Mouse (Mus musculus): ENCODE data around the gene Nufip2. TPM values are rescaled to one million over a fixed set of nuclear protein-coding genes. Genes with fewer than 3 reads are reported as not detected.
"Not testable (repeated sequence)": the region's sequence is repeated elsewhere in the genome, so short reads cannot be mapped to it uniquely, and the experiment has no call there.

Nufip2 gene
- polyA plus RNA-seq, 1 experiment, result 139 TPM

- H3K9me3 ChIP-seq (replicated peaks; ENCODE audit: control insufficient read depth, insufficient read depth, low read length, poor library complexity, severe bottlenecking), result no peaks in the 10 kb centered on the region
Observed at GRCm38 (mm10) chr11:77659986-77660385, 26.0 kb upstream of the Nufip2 start.

GRCm38 (mm10) chr11:77663639-77664038, 22.3 kb upstream of the Nufip2 start:
- no peak overlapping the region for H3K9ac ChIP-seq (ENCODE audit: low read depth, poor library complexity, severe bottlenecking)
- H3K9me3 ChIP-seq (replicated peaks; ENCODE audit: control insufficient read depth, insufficient read depth, low read length, poor library complexity, severe bottlenecking), result no peaks in the 10 kb centered on the region
- H3K4me1 ChIP-seq (ENCODE audit: control insufficient read depth, insufficient read depth, low read length), result no peaks in the 10 kb centered on the region
- TF ChIP-seq CTCF (IDR thresholded peaks at IDR 0.05; ENCODE audit: low read depth, low read length) (no peak), EP300 (IDR thresholded peaks at IDR 0.05; ENCODE audit: insufficient read depth, low read depth, low read length) (no peak), POLR2A (IDR thresholded peaks at IDR 0.05; ENCODE audit: insufficient read depth, low read length) (no peak)
- H3K4me3 ChIP-seq (ENCODE audit: low read depth, low read length), result no peak overlapping the region
- no peaks in the 10 kb centered on the region for H3K27me3 ChIP-seq (ENCODE audit: control insufficient read depth, insufficient read depth, low read length, poor library complexity, severe bottlenecking)
- H3K36me3 ChIP-seq (ENCODE audit: control insufficient read depth, insufficient read depth, low read length, poor library complexity, severe bottlenecking), result no peaks in the 10 kb centered on the region
- H3K27ac ChIP-seq (ENCODE audit: insufficient read depth, low read length), result no peak overlapping the region

More at GRCm38 (mm10) chr11:77659986-77660385, 26.0 kb upstream of the Nufip2 start:
- Histone ChIP-seq H3K36me3 (ENCODE audit: control insufficient read depth, insufficient read depth, low read length, poor library complexity, severe bottlenecking) (no peaks in the 10 kb centered on the region), H3K27me3 (ENCODE audit: control insufficient read depth, insufficient read depth, low read length, poor library complexity, severe bottlenecking) (no peaks in the 10 kb centered on the region), H3K4me3 (ENCODE audit: low read depth, low read length) (no peak overlapping the region), H3K9ac (ENCODE audit: low read depth, poor library complexity, severe bottlenecking) (no peak overlapping the region), H3K4me1 (ENCODE audit: control insufficient read depth, insufficient read depth, low read length) (peaks cover 3% of the 10 kb centered on the region), H3K27ac (ENCODE audit: insufficient read depth, low read length) (no peak overlapping the region)
- no peak for TF ChIP-seq POLR2A (IDR thresholded peaks at IDR 0.05; ENCODE audit: insufficient read depth, low read length)
- no peak for TF ChIP-seq CTCF (IDR thresholded peaks at IDR 0.05; ENCODE audit: low read depth, low read length)
- no peak for TF ChIP-seq EP300 (IDR thresholded peaks at IDR 0.05; ENCODE audit: insufficient read depth, low read depth, low read length)

- Histone ChIP-seq H3K9me3 (replicated peaks; ENCODE audit: control insufficient read depth, insufficient read depth, low read length, poor library complexity, severe bottlenecking) (no peaks in the 10 kb centered on the region), H3K4me3 (ENCODE audit: low read depth, low read length) (no peak overlapping the region), H3K27me3 (ENCODE audit: control insufficient read depth, insufficient read depth, low read length, poor library complexity, severe bottlenecking) (no peaks in the 10 kb centered on the region), H3K36me3 (ENCODE audit: control insufficient read depth, insufficient read depth, low read length, poor library complexity, severe bottlenecking) (no peaks in the 10 kb centered on the region), H3K9ac (ENCODE audit: low read depth, poor library complexity, severe bottlenecking) (no peak overlapping the region), H3K27ac (ENCODE audit: insufficient read depth, low read length) (no peak overlapping the region), H3K4me1 (ENCODE audit: control insufficient read depth, insufficient read depth, low read length) (no peaks in the 10 kb centered on the region)
- TF ChIP-seq CTCF (IDR thresholded peaks at IDR 0.05; ENCODE audit: low read depth, low read length), result no peak
Observed at GRCm38 (mm10) chr11:77664046-77664445, 21.9 kb upstream of the Nufip2 start.

GRCm38 (mm10) chr11:77665384-77665783, 20.6 kb upstream of the Nufip2 start:
- H3K9ac ChIP-seq (ENCODE audit: low read depth, poor library complexity, severe bottlenecking); H3K27ac ChIP-seq (ENCODE audit: insufficient read depth, low read length); H3K9me3 ChIP-seq (replicated peaks; ENCODE audit: control insufficient read depth, insufficient read depth, low read length, poor library complexity, severe bottlenecking); H3K27me3 ChIP-seq (ENCODE audit: control insufficient read depth, insufficient read depth, low read length, poor library complexity, severe bottlenecking); H3K4me1 ChIP-seq (ENCODE audit: control insufficient read depth, insufficient read depth, low read length); H3K36me3 ChIP-seq (ENCODE audit: control insufficient read depth, insufficient read depth, low read length, poor library complexity, severe bottlenecking); H3K4me3 ChIP-seq (ENCODE audit: low read depth, low read length): not testable (repeated sequence)

GRCm38 (mm10) chr11:77666766-77667165, 19.2 kb upstream of the Nufip2 start:
- not testable (repeated sequence) for H3K9me3 ChIP-seq (replicated peaks; ENCODE audit: control insufficient read depth, insufficient read depth, low read length, poor library complexity, severe bottlenecking); H3K27ac ChIP-seq (ENCODE audit: insufficient read depth, low read length); H3K4me3 ChIP-seq (ENCODE audit: low read depth, low read length); H3K27me3 ChIP-seq (ENCODE audit: control insufficient read depth, insufficient read depth, low read length, poor library complexity, severe bottlenecking); H3K36me3 ChIP-seq (ENCODE audit: control insufficient read depth, insufficient read depth, low read length, poor library complexity, severe bottlenecking); H3K4me1 ChIP-seq (ENCODE audit: control insufficient read depth, insufficient read depth, low read length); H3K9ac ChIP-seq (ENCODE audit: low read depth, poor library complexity, severe bottlenecking)

- H3K9ac ChIP-seq (ENCODE audit: low read depth, poor library complexity, severe bottlenecking), result no peak overlapping the region
- H3K4me3 ChIP-seq (ENCODE audit: low read depth, low read length), result no peak overlapping the region
- H3K27ac ChIP-seq (ENCODE audit: insufficient read depth, low read length), result peak overlapping the region; percentile 99
- H3K27me3 ChIP-seq (ENCODE audit: control insufficient read depth, insufficient read depth, low read length, poor library complexity, severe bottlenecking), result no peaks in the 10 kb centered on the region
- no peaks in the 10 kb centered on the region for H3K4me1 ChIP-seq (ENCODE audit: control insufficient read depth, insufficient read depth, low read length)
- TF ChIP-seq EP300 (IDR thresholded peaks at IDR 0.05; ENCODE audit: insufficient read depth, low read depth, low read length) (no peak), POLR2A (IDR thresholded peaks at IDR 0.05; ENCODE audit: insufficient read depth, low read length) (no peak), CTCF (IDR thresholded peaks at IDR 0.05; ENCODE audit: low read depth, low read length) (no peak)
- H3K36me3 ChIP-seq (ENCODE audit: control insufficient read depth, insufficient read depth, low read length, poor library complexity, severe bottlenecking), result no peaks in the 10 kb centered on the region
- H3K9me3 ChIP-seq (replicated peaks; ENCODE audit: control insufficient read depth, insufficient read depth, low read length, poor library complexity, severe bottlenecking), result no peaks in the 10 kb centered on the region
Observed at GRCm38 (mm10) chr11:77672746-77673145, 13.2 kb upstream of the Nufip2 start.

Data from ES-Bruce4 (cell line).